Mouse (Mus musculus) spleen, postnatal 4 days (tissue): ENCODE data around the gene H3f3a.

Experiments
- DNase-seq, 2 experiments: peaks; one replicate each; pipeline ENCODE4 v3.0.0; 2022; ENCODE audit warnings: low spot score in 2 of 2

Gene H3f3a

GRCm38 (mm10) chr1:180762679-180763078, 51.1 kb downstream of the H3f3a start:
- DNase-seq, result no peak

- no peak for DNase-seq
Observed at GRCm38 (mm10) chr1:180762180-180762579, 51.6 kb downstream of the H3f3a start.

- DNase-seq, result no peak
Observed at GRCm38 (mm10) chr1:180757956-180758520, 55.7 kb downstream of the H3f3a start.

- DNase-seq, result no peak
Observed at GRCm38 (mm10) chr1:180757252-180757955, 56.3 kb downstream of the H3f3a start.

GRCm38 (mm10) chr1:180756711-180757110, 57.0 kb downstream of the H3f3a start:
- no peak for DNase-seq

- no peak for DNase-seq
Observed at GRCm38 (mm10) chr1:180754376-180754775, 59.4 kb downstream of the H3f3a start.

- DNase-seq, result no peak
Observed at GRCm38 (mm10) chr1:180752115-180752514, 61.6 kb downstream of the H3f3a start.
